Mouse (Mus musculus): Measurements from ENCODE around the gene Tbc1d10b. TPM values are rescaled to one million over a fixed set of nuclear protein-coding genes. Genes with fewer than 3 reads are reported as not detected.
A peak's percentile ranks its signal among the peaks of the same experiment; 100 is the strongest.

Tbc1d10b gene
- total and polyA plus RNA-seq, 3 experiments: 18.2 to 28.0 (median 25.6) TPM

GRCm38 (mm10) chr7:127253821-127254769, 45.8 kb upstream of the Tbc1d10b start (continued):
- TF ChIP-seq ETS1 (conservative IDR thresholded peaks at IDR 0.05; ENCODE audit: low read depth, low read length): no peak; the same call in 1 of the 2 replicates
- 0 out of 2 replicates have a peak, but pooled peaks have one; percentile 53 for TF ChIP-seq SIN3A (IDR thresholded peaks at IDR 0.05; ENCODE audit: low read length)
- TF ChIP-seq MYC (IDR thresholded peaks at IDR 0.05; ENCODE audit: low read depth, low read length): peak; percentile 56; the same call in 1 of the 2 replicates
- TF ChIP-seq BHLHE40 (IDR thresholded peaks at IDR 0.05; ENCODE audit: low read depth, low read length): peak; percentile 97
- TF ChIP-seq USF1 (IDR thresholded peaks at IDR 0.05; ENCODE audit: low read depth, low read length): no peak
- no peak for TF ChIP-seq USF2 (conservative IDR thresholded peaks at IDR 0.05; ENCODE audit: low read depth, low read length)
- TF ChIP-seq JUN (IDR thresholded peaks at IDR 0.05; ENCODE audit: insufficient read depth, low read depth, low read length): no peak
- peak; percentile 59 for TF ChIP-seq HCFC1 (IDR thresholded peaks at IDR 0.05; ENCODE audit: low read depth, low read length)
- no peak for TF ChIP-seq KAT2A (IDR thresholded peaks at IDR 0.05; ENCODE audit: insufficient replicate concordance, low read length)
- no peak for TF ChIP-seq CTCF (conservative IDR thresholded peaks at IDR 0.05 in 1 of 2, IDR thresholded peaks at IDR 0.05 in 1 of 2; ENCODE audit: low read depth in 2 of 2, low read length in 2 of 2)
- no peak for TF ChIP-seq GABPA (IDR thresholded peaks at IDR 0.05; ENCODE audit: insufficient replicate concordance, low read depth, low read length)
- TF ChIP-seq IRF4 (IDR thresholded peaks at IDR 0.05; ENCODE audit: low read depth, low read length): 0 out of 2 replicates have a peak, but pooled peaks have one; percentile 18
- peak; percentile 60 for TF ChIP-seq MEF2A (IDR thresholded peaks at IDR 0.05; ENCODE audit: borderline replicate concordance, low read depth, low read length)
- peak; percentile 92; the same call in 1 of the 2 replicates for TF ChIP-seq MXI1 (IDR thresholded peaks at IDR 0.05; ENCODE audit: low read depth, low read length)
- peak; percentile 22; the same call in 1 of the 2 replicates for TF ChIP-seq ZMIZ1 (IDR thresholded peaks at IDR 0.05; ENCODE audit: low read depth, low read length)
- peak; percentile 77 for TF ChIP-seq POLR2A (IDR thresholded peaks at IDR 0.05; ENCODE audit: low read depth, low read length)
- peak; percentile 93 for TF ChIP-seq ELF1 (IDR thresholded peaks at IDR 0.05; ENCODE audit: low read depth, low read length)
- TF ChIP-seq RCOR1 (conservative IDR thresholded peaks at IDR 0.05; ENCODE audit: low read depth, low read length): no peak
- TF ChIP-seq NRF1 (IDR thresholded peaks at IDR 0.05; ENCODE audit: low read depth, low read length): peak; percentile 91
- no peak for TF ChIP-seq ZKSCAN1 (IDR thresholded peaks at IDR 0.05; ENCODE audit: borderline replicate concordance, low read depth, low read length)
- peak; percentile 88 for TF ChIP-seq POLR2AphosphoS2 (IDR thresholded peaks at IDR 0.05; ENCODE audit: low read depth, low read length)

GRCm38 (mm10) chr7:127253341-127253740, 45.1 kb upstream of the Tbc1d10b start:
- Histone ChIP-seq H3K27ac (ENCODE audit: insufficient read depth, low read depth) (peak overlapping the region; percentile 52; the same call in 1 of the 2 replicates), H3K9me3 (replicated peaks; ENCODE audit: low read length) (no peaks in the 10 kb centered on the region), H3K4me1 (ENCODE audit: control insufficient read depth in 1 of 2, insufficient read depth in 2 of 2) (peaks cover 8 to 58% of the 10 kb centered on the region in 2 experiments; a peak in 2 of 4 replicates), H3K27me3 (replicated peaks) (no peaks in the 10 kb centered on the region), H3K36me3 (replicated peaks in 1 of 2; ENCODE audit: control insufficient read depth in 1 of 2, insufficient read depth in 1 of 2, low read length in 1 of 2) (peaks cover 30 to 62% of the 10 kb centered on the region in 2 experiments), H3K79me2 (replicated peaks; ENCODE audit: control insufficient read depth, extremely low read depth, insufficient read depth, poor library complexity, severe bottlenecking) (no peaks in the 10 kb centered on the region), H3K4me3 (replicated peaks in 1 of 3; ENCODE audit: low read depth in 2 of 3, low read length in 2 of 3, poor library complexity in 1 of 3) (peak overlapping the region in 2 of 3 experiments; percentile 54 to 63), H3K4me2 (ENCODE audit: insufficient read depth, low read depth, poor library complexity, severe bottlenecking) (peak overlapping the region; percentile 17; the same call in 1 of the 2 replicates), H3K9ac (ENCODE audit: insufficient read depth, low read depth) (peak overlapping the region; percentile 10; the same call in 1 of the 2 replicates)
- DNase-seq (ENCODE audit: extremely low read depth): no peak
- dilution Hi-C loops (cut with MboI; ENCODE audit: extremely low pct_ligation_motif_present, extremely low pct_unique_long_range_greater_than_20kb, low sequenced_read_pairs) (no loop called here), in situ Hi-C loops (cut with MboI; ENCODE audit: low pct_ligation_motif_present, low pct_unique_long_range_greater_than_20kb, low sequenced_read_pairs) (no loop called here)
- TF ChIP-seq GABPA (IDR thresholded peaks at IDR 0.05; ENCODE audit: insufficient replicate concordance, low read depth, low read length): no peak
- TF ChIP-seq ZKSCAN1 (IDR thresholded peaks at IDR 0.05; ENCODE audit: borderline replicate concordance, low read depth, low read length): no peak
- TF ChIP-seq NELFE (IDR thresholded peaks at IDR 0.05; ENCODE audit: low read depth, low read length): no peak
- no peak for TF ChIP-seq RCOR1 (conservative IDR thresholded peaks at IDR 0.05; ENCODE audit: low read depth, low read length)
- no peak for TF ChIP-seq MAZ (IDR thresholded peaks at IDR 0.05; ENCODE audit: low read depth, low read length)
- TF ChIP-seq ETS1 (conservative IDR thresholded peaks at IDR 0.05; ENCODE audit: low read depth, low read length): no peak
- no peak for TF ChIP-seq CTCF (conservative IDR thresholded peaks at IDR 0.05 in 1 of 2, IDR thresholded peaks at IDR 0.05 in 1 of 2; ENCODE audit: low read depth in 2 of 2, low read length in 2 of 2)
- TF ChIP-seq POLR2A (IDR thresholded peaks at IDR 0.05; ENCODE audit: low read depth, low read length): no peak
- no peak for TF ChIP-seq BHLHE40 (IDR thresholded peaks at IDR 0.05; ENCODE audit: low read depth, low read length)
- TF ChIP-seq UBTF (IDR thresholded peaks at IDR 0.05; ENCODE audit: low read depth, low read length): no peak
- no peak for TF ChIP-seq USF2 (conservative IDR thresholded peaks at IDR 0.05; ENCODE audit: low read depth, low read length)
- TF ChIP-seq KAT2A (IDR thresholded peaks at IDR 0.05; ENCODE audit: insufficient replicate concordance, low read length): no peak
- TF ChIP-seq RAD21 (IDR thresholded peaks at IDR 0.05; ENCODE audit: low read depth, low read length): no peak
- TF ChIP-seq SIN3A (IDR thresholded peaks at IDR 0.05; ENCODE audit: low read length): no peak
